Mouse (Mus musculus) embryonic facial prominence, embryonic 14.5 days (tissue): ENCODE results near the gene Tnp1. TPM values are rescaled to one million over a fixed set of nuclear protein-coding genes. Genes with fewer than 3 reads are reported as not detected.

Experiments
- ATAC-seq: fragments of 200-750 bp; cut with Nextera tagmentation; 2 replicates; pipeline ENCODE4 v1.8.0; 2017; ENCODE audit warnings: low read depth, moderate number of reproducible peaks, moderate TSS enrichment
- DNase-seq: peaks from one replicate; pipeline ENCODE4 v3.0.0-alpha.2; 2015; ENCODE audit warnings: low spot score
- H3K27ac ChIP-seq: fragments of 300-500 bp; sonication (generic); replicated peaks from 2 replicates; pipeline ENCODE4 v1.5.1; 2014; ENCODE audit warnings: low read depth, mild to moderate bottlenecking, low read length, moderate library complexity
- H3K27me3 ChIP-seq: fragments of 300-500 bp; sonication (generic); replicated peaks from 2 replicates; pipeline ENCODE4 v1.6.1; 2014; ENCODE audit warnings: low read length; ENCODE audit not compliant: control insufficient read depth, insufficient read depth
- H3K36me3 ChIP-seq: fragments of 300-500 bp; sonication (generic); 2 replicates; pipeline ENCODE4 v1.6.1; 2014; ENCODE audit warnings: low read length, mixed read lengths; ENCODE audit not compliant: control insufficient read depth, insufficient read depth
- H3K4me1 ChIP-seq: fragments of 300-500 bp; sonication (generic); 2 replicates; pipeline ENCODE4 v1.6.1; 2014; ENCODE audit warnings: antibody characterized with exemption, low read length; ENCODE audit not compliant: control insufficient read depth, insufficient read depth
- H3K4me2 ChIP-seq: fragments of 300-500 bp; sonication (generic); 2 replicates; pipeline ENCODE4 v1.6.1; 2014; ENCODE audit warnings: low read depth, mild to moderate bottlenecking, low read length, moderate library complexity, mixed read lengths
- H3K4me3 ChIP-seq: fragments of 300-500 bp; sonication (generic); 2 replicates; pipeline ENCODE4 v1.5.1; 2014; ENCODE audit warnings: low read depth, mild to moderate bottlenecking, low read length
- H3K9ac ChIP-seq: fragments of 300-500 bp; sonication (generic); 2 replicates; pipeline ENCODE4 v1.6.1; 2014; ENCODE audit warnings: low read depth, mild to moderate bottlenecking, low read length, moderate library complexity, mixed read lengths
- H3K9me3 ChIP-seq: fragments of 300-500 bp; sonication (generic); 2 replicates; pipeline ENCODE4 v1.6.1; 2016; ENCODE audit warnings: low read length; ENCODE audit not compliant: control insufficient read depth
- WGBS: fragments of 180-500 bp; shearing (Covaris S2); extraction: QIAGEN DNeasy Blood & Tissue Kit; methylation state at CpG from one replicate; pipeline ENCODE4 v1.1.7; 2014; 5-methylcytosine and 5-hydroxymethylcytosine counted together
- polyA plus RNA-seq: library from polyadenylated mRNA; unstranded; fragments of >200 nt; fragmentation: Nextera tagmentation; extraction: Ambion mirVana; gene quantifications from 2 replicates; pipeline ENCODE4 v1.2.1, GENCODE M21; 2014

The Tnp1 gene
- polyA plus RNA-seq, 1 experiment from 2014 or later = not detected

GRCm38 (mm10) chr1:72992944-72993464, 22.7 kb downstream of the Tnp1 start:
- no peak overlapping the region for H3K9ac ChIP-seq
- no peak overlapping the region for H3K4me2 ChIP-seq
- no peaks in the 10 kb centered on the region for H3K9me3 ChIP-seq
- H3K27ac ChIP-seq = no peak overlapping the region
- H3K27me3 ChIP-seq = no peaks in the 10 kb centered on the region
- WGBS = 53% methylated on average over 2 of the region's 2 CpGs
- DNase-seq (peak; percentile 29), ATAC-seq (no peak)
- peaks cover 4% of the 10 kb centered on the region; the same call in 1 of the 2 replicates for H3K4me1 ChIP-seq
- no peaks in the 10 kb centered on the region for H3K36me3 ChIP-seq
- H3K4me3 ChIP-seq = no peak overlapping the region

- Histone ChIP-seq H3K4me1 (peaks cover 4% of the 10 kb centered on the region; the same call in 1 of the 2 replicates), H3K27me3 (no peaks in the 10 kb centered on the region), H3K9me3 (no peaks in the 10 kb centered on the region), H3K9ac (no peak overlapping the region), H3K27ac (no peak overlapping the region), H3K4me2 (no peak overlapping the region), H3K4me3 (no peak overlapping the region), H3K36me3 (no peaks in the 10 kb centered on the region)
- ATAC-seq (no peak), DNase-seq (no peak)
- 45% methylated on average over 2 of the region's 2 CpGs for WGBS
Observed at GRCm38 (mm10) chr1:72992209-72992608, 23.5 kb downstream of the Tnp1 start.

- Histone ChIP-seq H3K36me3 (no peaks in the 10 kb centered on the region), H3K4me3 (no peak overlapping the region), H3K4me1 (peaks cover 4% of the 10 kb centered on the region; the same call in 1 of the 2 replicates), H3K9me3 (no peaks in the 10 kb centered on the region), H3K27ac (no peak overlapping the region), H3K9ac (no peak overlapping the region), H3K4me2 (no peak overlapping the region), H3K27me3 (no peaks in the 10 kb centered on the region)
- 85% methylated on average over 3 of the region's 3 CpGs for WGBS
- no peak for ATAC-seq
- DNase-seq = no peak
Observed at GRCm38 (mm10) chr1:72988904-72989303, 26.8 kb downstream of the Tnp1 start.

GRCm38 (mm10) chr1:72986715-72987114, 29.0 kb downstream of the Tnp1 start:
- H3K9ac ChIP-seq = no peak overlapping the region
- H3K4me2 ChIP-seq = no peak overlapping the region
- H3K4me3 ChIP-seq = no peak overlapping the region
- H3K4me1 ChIP-seq = no peaks in the 10 kb centered on the region
- H3K27ac ChIP-seq = no peak overlapping the region
- no peaks in the 10 kb centered on the region for H3K36me3 ChIP-seq
- H3K27me3 ChIP-seq = no peaks in the 10 kb centered on the region
- ATAC-seq (no peak), DNase-seq (no peak)
- H3K9me3 ChIP-seq = no peaks in the 10 kb centered on the region
- 84% methylated on average over 4 of the region's 4 CpGs for WGBS

DNA sequence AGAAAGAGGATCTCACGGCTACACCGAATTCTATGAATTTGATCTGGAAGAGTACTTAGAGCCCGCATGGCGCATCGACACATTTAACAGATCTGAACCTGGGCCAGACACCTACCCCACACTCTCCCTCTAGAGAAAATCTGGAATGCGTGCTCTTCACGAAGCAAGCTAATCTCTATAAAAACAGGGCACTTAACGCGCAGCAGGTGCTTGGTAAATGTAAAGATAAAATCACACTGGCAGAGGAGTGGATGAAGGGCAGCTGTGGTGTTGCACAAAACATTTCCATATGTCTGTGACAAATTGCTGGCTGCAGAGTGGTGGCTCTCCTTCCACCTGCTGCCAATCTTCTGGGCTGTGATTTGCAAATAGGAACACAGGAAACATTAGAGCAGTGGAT, 36.8 kb downstream of the Tnp1 start:
- Histone ChIP-seq H3K27me3 (no peaks in the 10 kb centered on the region), H3K36me3 (no peaks in the 10 kb centered on the region), H3K9me3 (no peaks in the 10 kb centered on the region), H3K4me2 (no peak overlapping the region), H3K9ac (no peak overlapping the region), H3K4me3 (no peak overlapping the region), H3K4me1 (no peaks in the 10 kb centered on the region), H3K27ac (no peak overlapping the region)
- DNase-seq = peak; percentile 86
- peak; percentile 82 for ATAC-seq
- WGBS = 27% methylated on average over 9 of the region's 9 CpGs

- Histone ChIP-seq H3K27me3 (no peaks in the 10 kb centered on the region), H3K4me3 (no peak overlapping the region), H3K27ac (no peak overlapping the region), H3K9me3 (no peaks in the 10 kb centered on the region), H3K4me2 (no peak overlapping the region), H3K36me3 (no peaks in the 10 kb centered on the region), H3K9ac (no peak overlapping the region), H3K4me1 (peaks cover 11% of the 10 kb centered on the region)
- ATAC-seq (no peak), DNase-seq (no peak)
Observed at GRCm38 (mm10) chr1:72974226-72974625, 41.5 kb downstream of the Tnp1 start.

GRCm38 (mm10) chr1:72970461-72970860, 45.2 kb downstream of the Tnp1 start:
- no peak overlapping the region for H3K4me3 ChIP-seq
- peaks cover 14% of the 10 kb centered on the region for H3K4me1 ChIP-seq
- peak; percentile 50 for DNase-seq
- no peak overlapping the region for H3K27ac ChIP-seq
- H3K9ac ChIP-seq = no peak overlapping the region
- 78% methylated on average over 9 of the region's 9 CpGs for WGBS
- no peaks in the 10 kb centered on the region for H3K36me3 ChIP-seq
- H3K9me3 ChIP-seq = no peaks in the 10 kb centered on the region
- H3K4me2 ChIP-seq = no peak overlapping the region
- no peak for ATAC-seq
- no peaks in the 10 kb centered on the region for H3K27me3 ChIP-seq

- Histone ChIP-seq H3K9me3 (no peaks in the 10 kb centered on the region), H3K27ac (peak overlapping the region; percentile 52; the same call in 1 of the 2 replicates), H3K4me1 (peaks cover 14% of the 10 kb centered on the region), H3K4me2 (0 out of 2 replicates have a peak overlapping the region, but pooled peaks have one; percentile 15), H3K27me3 (no peaks in the 10 kb centered on the region), H3K9ac (no peak overlapping the region), H3K4me3 (no peak overlapping the region), H3K36me3 (no peaks in the 10 kb centered on the region)
- peak; percentile 91 for DNase-seq
- ATAC-seq = peak; percentile 92
- WGBS = 18% methylated on average over 9 of the region's 10 CpGs
Observed at GRCm38 (mm10) chr1:72969113-72969812, 46.4 kb downstream of the Tnp1 start.

DNA sequence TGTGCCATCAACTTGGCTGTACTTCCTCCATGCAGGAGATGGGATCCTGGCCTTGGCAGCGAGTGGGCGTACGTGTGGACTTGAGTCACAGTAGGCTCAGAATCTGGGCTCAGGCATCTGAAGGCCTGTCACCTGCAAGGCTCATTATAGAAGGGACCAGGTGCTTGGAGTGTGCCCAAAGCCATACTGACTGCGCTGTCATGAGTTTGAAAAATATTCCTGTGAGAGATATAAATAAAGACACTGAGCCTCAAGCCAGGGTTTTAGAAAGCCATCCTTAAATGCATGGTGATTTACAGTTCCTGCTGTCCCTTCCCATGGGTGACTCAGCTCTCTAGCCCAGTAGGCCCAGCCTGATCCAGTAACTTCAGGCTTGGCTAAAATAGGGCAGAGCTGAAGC, 49.3 kb downstream of the Tnp1 start:
- H3K4me1 ChIP-seq = peaks cover 23% of the 10 kb centered on the region
- H3K4me3 ChIP-seq = no peak overlapping the region
- no peak overlapping the region for H3K9ac ChIP-seq
- 87% methylated on average over 4 of the region's 4 CpGs for WGBS
- H3K27me3 ChIP-seq = no peaks in the 10 kb centered on the region
- no peaks in the 10 kb centered on the region for H3K36me3 ChIP-seq
- no peak overlapping the region for H3K27ac ChIP-seq
- no peak for DNase-seq
- no peaks in the 10 kb centered on the region for H3K9me3 ChIP-seq
- H3K4me2 ChIP-seq = no peak overlapping the region
- ATAC-seq = no peak
